Mouse (Mus musculus): ENCODE results near the gene Metrn. TPM values are rescaled to one million over a fixed set of nuclear protein-coding genes. Genes with fewer than 3 reads are reported as not detected.
A peak's percentile ranks its signal among the peaks of the same experiment; 100 is the strongest.
"Not testable (repeated sequence)": the region's sequence is repeated elsewhere in the genome, so short reads cannot be mapped to it uniquely, and the experiment has no call there.

The Metrn gene
- polyA plus RNA-seq, 1 experiment from 2014 or later = 12.7 TPM

GRCm38 (mm10) chr17:25817662-25818061, 20.7 kb upstream of the Metrn start:
- no peak overlapping the region for H3K4me2 ChIP-seq
- no peaks in the 10 kb centered on the region for H3K9me3 ChIP-seq (ENCODE audit: low read depth, low read length)
- no peaks in the 10 kb centered on the region for H3K4me1 ChIP-seq (ENCODE audit: insufficient read depth)
- TF ChIP-seq CTCF (IDR thresholded peaks at IDR 0.05; ENCODE audit: low read depth) = no peak
- H3K27me3 ChIP-seq (ENCODE audit: insufficient read depth, low read length) = peaks cover 31% of the 10 kb centered on the region
- H3K4me3 ChIP-seq (ENCODE audit: low read depth, low read length) = no peak overlapping the region
- H3K36me3 ChIP-seq (ENCODE audit: insufficient read depth) = no peaks in the 10 kb centered on the region
- no peak for DNase-seq
- H3K9ac ChIP-seq = no peak overlapping the region
- WGBS = 73% methylated on average over 11 of the region's 11 CpGs
- H3K27ac ChIP-seq (ENCODE audit: low read depth) = no peak overlapping the region
- ATAC-seq (ENCODE audit: insufficient read depth) = no peak

GRCm38 (mm10) chr17:25813471-25813870, 16.5 kb upstream of the Metrn start:
- H3K4me3 ChIP-seq (ENCODE audit: low read depth, low read length) = no peak overlapping the region
- no peaks in the 10 kb centered on the region for H3K9me3 ChIP-seq (ENCODE audit: low read depth, low read length)
- H3K9ac ChIP-seq = no peak overlapping the region
- peak; percentile 78 for TF ChIP-seq CTCF (IDR thresholded peaks at IDR 0.05; ENCODE audit: low read depth)
- no peak overlapping the region for H3K27ac ChIP-seq (ENCODE audit: low read depth)
- DNase-seq (peak; percentile 96), ATAC-seq (ENCODE audit: insufficient read depth) (peak; percentile 64)
- no peaks in the 10 kb centered on the region for H3K36me3 ChIP-seq (ENCODE audit: insufficient read depth)
- no peaks in the 10 kb centered on the region for H3K4me1 ChIP-seq (ENCODE audit: insufficient read depth)
- no peak overlapping the region for H3K4me2 ChIP-seq
- H3K27me3 ChIP-seq (ENCODE audit: insufficient read depth, low read length) = peaks cover 49% of the 10 kb centered on the region
- WGBS = 2% methylated on average over 20 of the region's 20 CpGs

- no peak for ATAC-seq (ENCODE audit: insufficient read depth)
- peaks cover 44% of the 10 kb centered on the region for H3K27me3 ChIP-seq (ENCODE audit: insufficient read depth, low read length)
- WGBS = 66% methylated on average over 4 of the region's 4 CpGs
Measured at GRCm38 (mm10) chr17:25810890-25811289, 14.0 kb upstream of the Metrn start.

GRCm38 (mm10) chr17:25809606-25810340, 12.8 kb upstream of the Metrn start:
- Histone ChIP-seq H3K4me2 (peak overlapping the region; percentile 98), H3K36me3 (ENCODE audit: insufficient read depth) (no peaks in the 10 kb centered on the region), H3K4me3 (ENCODE audit: low read depth, low read length) (peak overlapping the region; percentile 62), H3K4me1 (ENCODE audit: insufficient read depth) (no peaks in the 10 kb centered on the region), H3K9ac (peak overlapping the region; percentile 54; the same call in 1 of the 2 replicates), H3K27me3 (ENCODE audit: insufficient read depth, low read length) (peaks cover 44% of the 10 kb centered on the region), H3K27ac (ENCODE audit: low read depth) (no peak overlapping the region), H3K9me3 (ENCODE audit: low read depth, low read length) (no peaks in the 10 kb centered on the region)
- TF ChIP-seq CTCF (IDR thresholded peaks at IDR 0.05; ENCODE audit: low read depth) = no peak
- WGBS = 9% methylated on average over 25 of the region's 25 CpGs
- DNase-seq = no peak
- peak; percentile 22; the same call in 1 of the 2 replicates for ATAC-seq (ENCODE audit: insufficient read depth)

More at GRCm38 (mm10) chr17:25810890-25811289, 14.0 kb upstream of the Metrn start:
- no peak overlapping the region for H3K4me3 ChIP-seq (ENCODE audit: low read depth, low read length)
- no peaks in the 10 kb centered on the region for H3K4me1 ChIP-seq (ENCODE audit: insufficient read depth)
- no peak for TF ChIP-seq CTCF (IDR thresholded peaks at IDR 0.05; ENCODE audit: low read depth)
- DNase-seq = no peak
- no peaks in the 10 kb centered on the region for H3K9me3 ChIP-seq (ENCODE audit: low read depth, low read length)
- no peaks in the 10 kb centered on the region for H3K36me3 ChIP-seq (ENCODE audit: insufficient read depth)
- H3K27ac ChIP-seq (ENCODE audit: low read depth) = no peak overlapping the region
- no peak overlapping the region for H3K4me2 ChIP-seq
- no peak overlapping the region for H3K9ac ChIP-seq

- WGBS = under 1% methylated on average over 77 of the region's 100 CpGs
- H3K9ac ChIP-seq = peak within 1 kb of the TSS; percentile 54
- no peak within 1 kb of the TSS for H3K27ac ChIP-seq (ENCODE audit: low read depth)
- peak; percentile 72 for ATAC-seq (ENCODE audit: insufficient read depth)
- H3K27me3 ChIP-seq (ENCODE audit: insufficient read depth, low read length) = peaks cover 44% of the 10 kb centered on the region
- no peaks in the 10 kb centered on the region for H3K36me3 ChIP-seq (ENCODE audit: insufficient read depth)
- TF ChIP-seq CTCF (IDR thresholded peaks at IDR 0.05; ENCODE audit: low read depth) = 0 out of 2 replicates have a peak, but pooled peaks have one; percentile 23
- no peaks in the 10 kb centered on the region for H3K9me3 ChIP-seq (ENCODE audit: low read depth, low read length)
- peak; percentile 83 for DNase-seq
- peak within 1 kb of the TSS; percentile 98 for H3K4me2 ChIP-seq
- H3K4me3 ChIP-seq (ENCODE audit: low read depth, low read length) = peak within 1 kb of the TSS; percentile 62
- H3K4me1 ChIP-seq (ENCODE audit: insufficient read depth) = no peaks in the 10 kb centered on the region
Measured at GRCm38 (mm10) chr17:25808789-25809605, 12.1 kb upstream of the Metrn start, which contains the start of gene Fbxl16. Fbxl16 (plus strand) TSS chr17:25809085.

- DNase-seq (no peak), ATAC-seq (ENCODE audit: insufficient read depth) (no peak)
- no peak overlapping the region for H3K27ac ChIP-seq (ENCODE audit: low read depth)
- H3K9me3 ChIP-seq (ENCODE audit: low read depth, low read length) = no peaks in the 10 kb centered on the region
- H3K27me3 ChIP-seq (ENCODE audit: insufficient read depth, low read length) = peaks cover 41% of the 10 kb centered on the region
- no peaks in the 10 kb centered on the region for H3K4me1 ChIP-seq (ENCODE audit: insufficient read depth)
- H3K36me3 ChIP-seq (ENCODE audit: insufficient read depth) = no peaks in the 10 kb centered on the region
- WGBS = 38% methylated on average over 5 of the region's 5 CpGs
- H3K9ac ChIP-seq = no peak overlapping the region
- H3K4me3 ChIP-seq (ENCODE audit: low read depth, low read length) = peak overlapping the region; percentile 62; the same call in 1 of the 2 replicates
- TF ChIP-seq CTCF (IDR thresholded peaks at IDR 0.05; ENCODE audit: low read depth) = no peak
- peak overlapping the region; percentile 98 for H3K4me2 ChIP-seq
Measured at GRCm38 (mm10) chr17:25808028-25808427, 11.1 kb upstream of the Metrn start.

GRCm38 (mm10) chr17:25807452-25807851, 10.5 kb upstream of the Metrn start:
- H3K4me2 ChIP-seq; H3K27ac ChIP-seq (ENCODE audit: low read depth); H3K9me3 ChIP-seq (ENCODE audit: low read depth, low read length); H3K9ac ChIP-seq; H3K4me3 ChIP-seq (ENCODE audit: low read depth, low read length); DNase-seq; H3K4me1 ChIP-seq (ENCODE audit: insufficient read depth); H3K36me3 ChIP-seq (ENCODE audit: insufficient read depth); ATAC-seq (ENCODE audit: insufficient read depth): not testable (repeated sequence)
- peaks cover 40% of the 10 kb centered on the region for H3K27me3 ChIP-seq (ENCODE audit: insufficient read depth, low read length)
- whole genome bisulfite sequencing = 44% methylated on average over 2 of the region's 2 CpGs
